Mouse (Mus musculus) gastrocnemius, adult 18-20 months (tissue): ENCODE results near the gene Olfr198. TPM values are rescaled to one million over a fixed set of nuclear protein-coding genes. Genes with fewer than 3 reads are reported as not detected.
"Not testable (repeated sequence)": the region's sequence is repeated elsewhere in the genome, so short reads cannot be mapped to it uniquely, and the experiment has no call there.

Source experiments
- DNase-seq: peaks from one replicate; pipeline ENCODE4 v3.0.0; 2021; ENCODE audit warnings: low spot score
- long read RNA-seq, 2 experiments: library from polyadenylated mRNA; stranded (forward); transcript quantifications; one replicate each; pipeline ENCODE4 v2.0.0; 2021
- total RNA-seq, 2 experiments: library from RNA; stranded (reverse); gene quantifications; 2 replicates each; pipeline ENCODE4 v1.2.3; 2021

Gene Olfr198
- not detected for total RNA-seq
- long read RNA-seq, experiment 1, result 0 reads
- long read RNA-seq, experiment 2, result 0 reads

DNA sequence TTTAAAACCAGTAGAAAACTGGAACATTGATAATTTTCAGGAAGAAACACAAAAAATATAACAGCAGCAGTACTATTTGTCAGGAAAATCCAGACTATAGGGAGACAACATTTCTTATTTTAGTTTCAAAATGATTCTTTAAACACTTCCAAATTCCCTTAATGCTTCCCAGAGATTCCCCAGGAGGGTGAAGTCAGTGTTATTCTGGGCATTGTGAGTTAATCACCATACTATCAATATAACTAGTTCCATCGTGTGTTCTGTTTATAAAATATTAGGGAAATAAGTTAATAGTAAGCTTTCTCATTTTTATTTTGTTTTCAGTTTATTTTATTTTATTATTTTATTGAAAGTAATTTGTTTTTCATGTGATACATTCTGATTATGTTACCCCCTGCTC is at the start of gene Olfr198:
Gene Olfr198, minus strand, starts transcription at position 101 of the 400 bp plus-strand sequence.
- DNase-seq, result not testable (repeated sequence)

DNA sequence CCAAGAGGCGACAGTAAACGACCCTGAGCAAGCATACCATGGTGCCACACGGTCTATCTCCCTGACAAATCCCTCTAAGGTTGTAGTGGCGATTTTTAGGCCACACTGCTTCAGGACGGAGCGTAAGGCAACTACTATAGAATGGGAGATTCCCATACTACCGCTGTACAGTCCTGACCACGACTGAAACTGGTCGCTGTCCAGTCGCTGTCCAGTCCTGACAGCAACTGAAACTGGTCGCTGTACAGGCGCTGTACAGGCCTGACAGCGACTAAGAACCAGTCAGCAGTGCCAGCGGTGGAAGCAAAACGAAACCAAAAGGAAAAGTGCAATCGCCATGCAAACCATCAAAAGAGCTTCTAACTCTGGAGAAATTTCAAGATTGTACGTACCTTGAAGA is 46.4 kb upstream of the Olfr198 start:
- DNase-seq, result no peak

DNA sequence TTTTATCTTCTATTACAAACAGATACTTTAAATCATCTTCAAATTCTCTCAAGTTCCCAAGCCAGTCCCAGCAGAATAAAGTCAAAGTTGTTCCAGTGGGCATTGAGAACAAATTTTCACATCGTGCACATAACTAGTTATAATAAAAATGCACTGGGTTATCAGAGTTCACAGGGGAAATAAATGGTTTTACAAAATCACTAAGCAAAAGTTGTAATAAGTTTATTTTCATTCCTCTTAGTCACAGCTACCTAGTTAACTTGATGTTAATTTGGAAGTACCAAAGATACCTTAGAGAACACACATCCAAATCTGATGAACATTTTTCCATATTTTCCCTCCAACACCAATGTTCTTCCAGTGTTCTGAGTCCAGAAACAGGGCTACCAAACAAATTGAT is 16.3 kb upstream of the Olfr198 start, which contains the start of gene Olfr199:
Gene Olfr199, minus strand, starts transcription at position 101 of the 400 bp plus-strand sequence.
- DNase-seq, result not testable (repeated sequence)

GRCm38 (mm10) chr16:59217861-59218260 is 14.5 kb upstream of the Olfr198 start:
- DNase-seq, result not testable (repeated sequence)

- DNase-seq, result no peak
Observed at GRCm38 (mm10) chr16:59170354-59170753, 33.0 kb downstream of the Olfr198 start, which contains the start of gene Olfr196. Gene Olfr196, minus strand, starts transcription at chr16:59170454.

GRCm38 (mm10) chr16:59151996-59152395 is 51.3 kb downstream of the Olfr198 start:
- DNase-seq, result no peak

Other genes with a start within 250 kb of the Olfr198 start
- not detected for gene Olfr183, start 208.2 kb downstream of the Olfr198 start, total RNA-seq
- gene Olfr186, start 173.2 kb downstream of the Olfr198 start, total RNA-seq, result not detected
- gene Olfr187, start 163.8 kb downstream of the Olfr198 start, total RNA-seq, result not detected
- gene Olfr190, start 125.5 kb downstream of the Olfr198 start, total RNA-seq, result not detected
- not detected for gene Olfr191, start 113.7 kb downstream of the Olfr198 start, total RNA-seq
- not detected for gene Olfr193, start 91.7 kb downstream of the Olfr198 start, total RNA-seq
- gene Olfr194, start 82.5 kb downstream of the Olfr198 start, total RNA-seq, result not detected
- not detected for gene Olfr195, start 56.5 kb downstream of the Olfr198 start, total RNA-seq
- gene Olfr196, start 33.1 kb downstream of the Olfr198 start, total RNA-seq, result not detected
- gene Olfr199, start 16.2 kb upstream of the Olfr198 start, total RNA-seq, result not detected
- gene Olfr201, start 69.1 kb upstream of the Olfr198 start, total RNA-seq, result not detected
- not detected for gene Olfr202, start 83.3 kb upstream of the Olfr198 start, total RNA-seq
- not detected for gene Olfr203, start 95.3 kb upstream of the Olfr198 start, total RNA-seq
- gene Olfr204, start 114.7 kb upstream of the Olfr198 start, total RNA-seq, result not detected
- gene Olfr205, start 127.6 kb upstream of the Olfr198 start, total RNA-seq, result not detected
- not detected for gene Olfr206, start 145.7 kb upstream of the Olfr198 start, total RNA-seq
- not detected for gene Olfr209, start 160.5 kb upstream of the Olfr198 start, total RNA-seq
- gene Gabrr3, start 203.8 kb upstream of the Olfr198 start, total RNA-seq, result not detected